Mouse (Mus musculus): Measurements from ENCODE around the gene Cracr2b. TPM values are rescaled to one million over a fixed set of nuclear protein-coding genes. Genes with fewer than 3 reads are reported as not detected.

The Cracr2b gene
- polyA plus RNA-seq, 1 experiment from 2014 or later = 17.5 TPM

GRCm38 (mm10) chr7:141493729-141494128, 32.8 kb downstream of the Cracr2b start:
- Histone ChIP-seq H3K27ac (ENCODE audit: poor library complexity, severe bottlenecking) (no peak overlapping the region), H3K4me3 (no peak overlapping the region), H3K9ac (no peak overlapping the region), H3K4me2 (no peak overlapping the region), H3K4me1 (replicated peaks) (peaks cover 14% of the 10 kb centered on the region), H3K36me3 (peaks cover 51% of the 10 kb centered on the region), H3K27me3 (replicated peaks) (no peaks in the 10 kb centered on the region), H3K9me3 (replicated peaks) (no peaks in the 10 kb centered on the region)
- no peak for ATAC-seq (ENCODE audit: insufficient number of reproducible peaks, low FRiP score)
- WGBS = 76% methylated on average over 1 of the region's 1 CpGs

GRCm38 (mm10) chr7:141495379-141495778, 34.5 kb downstream of the Cracr2b start:
- Histone ChIP-seq H3K36me3 (peaks cover 56% of the 10 kb centered on the region), H3K4me3 (no peak overlapping the region), H3K4me1 (replicated peaks) (peaks cover 21% of the 10 kb centered on the region), H3K4me2 (no peak overlapping the region), H3K9me3 (replicated peaks) (no peaks in the 10 kb centered on the region), H3K27ac (ENCODE audit: poor library complexity, severe bottlenecking) (no peak overlapping the region), H3K9ac (no peak overlapping the region), H3K27me3 (replicated peaks) (no peaks in the 10 kb centered on the region)
- 88% methylated on average over 2 of the region's 2 CpGs for WGBS
- ATAC-seq (ENCODE audit: insufficient number of reproducible peaks, low FRiP score) = no peak

- H3K9me3 ChIP-seq (replicated peaks) = no peaks in the 10 kb centered on the region
- 82% methylated on average over 4 of the region's 4 CpGs for WGBS
- no peak overlapping the region for H3K9ac ChIP-seq
- H3K4me2 ChIP-seq = no peak overlapping the region
- H3K4me1 ChIP-seq (replicated peaks) = peaks cover 21% of the 10 kb centered on the region
- no peak overlapping the region for H3K4me3 ChIP-seq
- H3K27ac ChIP-seq (ENCODE audit: poor library complexity, severe bottlenecking) = no peak overlapping the region
- no peak for ATAC-seq (ENCODE audit: insufficient number of reproducible peaks, low FRiP score)
- peaks cover 50% of the 10 kb centered on the region for H3K36me3 ChIP-seq
- no peaks in the 10 kb centered on the region for H3K27me3 ChIP-seq (replicated peaks)
These were observed 35.0 kb downstream of the Cracr2b start for GRCm38 (mm10) chr7:141495940-141496339.

- H3K9me3 ChIP-seq (replicated peaks) = no peaks in the 10 kb centered on the region
- H3K27ac ChIP-seq (ENCODE audit: poor library complexity, severe bottlenecking) = no peak overlapping the region
- no peak overlapping the region for H3K4me3 ChIP-seq
- ATAC-seq (ENCODE audit: insufficient number of reproducible peaks, low FRiP score) = no peak
- 83% methylated on average over 3 of the region's 3 CpGs for WGBS
- H3K4me2 ChIP-seq = no peak overlapping the region
- H3K27me3 ChIP-seq (replicated peaks) = no peaks in the 10 kb centered on the region
- H3K4me1 ChIP-seq (replicated peaks) = peaks cover 21% of the 10 kb centered on the region
- no peak overlapping the region for H3K9ac ChIP-seq
- peaks cover 41% of the 10 kb centered on the region for H3K36me3 ChIP-seq
These were observed 36.7 kb downstream of the Cracr2b start for GRCm38 (mm10) chr7:141497600-141497999.

GRCm38 (mm10) chr7:141501820-141502555, 41.1 kb downstream of the Cracr2b start:
- no peaks in the 10 kb centered on the region for H3K9me3 ChIP-seq (replicated peaks)
- H3K27me3 ChIP-seq (replicated peaks) = no peaks in the 10 kb centered on the region
- H3K36me3 ChIP-seq = peaks cover 24% of the 10 kb centered on the region; the same call in 1 of the 2 replicates
- ATAC-seq (ENCODE audit: insufficient number of reproducible peaks, low FRiP score) = no peak
- WGBS = 86% methylated on average over 7 of the region's 7 CpGs
- no peak overlapping the region for H3K4me2 ChIP-seq
- no peak overlapping the region for H3K9ac ChIP-seq
- H3K27ac ChIP-seq (ENCODE audit: poor library complexity, severe bottlenecking) = no peak overlapping the region
- peaks cover 30% of the 10 kb centered on the region for H3K4me1 ChIP-seq (replicated peaks)
- no peak overlapping the region for H3K4me3 ChIP-seq

- 91% methylated on average over 5 of the region's 5 CpGs for WGBS
- Histone ChIP-seq H3K9ac (no peak overlapping the region), H3K36me3 (peaks cover 24% of the 10 kb centered on the region; the same call in 1 of the 2 replicates), H3K4me1 (replicated peaks) (peaks cover 25% of the 10 kb centered on the region), H3K9me3 (replicated peaks) (no peaks in the 10 kb centered on the region), H3K4me2 (no peak overlapping the region), H3K27me3 (replicated peaks) (no peaks in the 10 kb centered on the region), H3K27ac (ENCODE audit: poor library complexity, severe bottlenecking) (no peak overlapping the region), H3K4me3 (no peak overlapping the region)
- no peak for ATAC-seq (ENCODE audit: insufficient number of reproducible peaks, low FRiP score)
These were observed 41.6 kb downstream of the Cracr2b start for GRCm38 (mm10) chr7:141502556-141502905.

- H3K9me3 ChIP-seq (replicated peaks) = no peaks in the 10 kb centered on the region
- H3K9ac ChIP-seq = peak overlapping the region; percentile 25; the same call in 1 of the 2 replicates
- no peak overlapping the region for H3K4me3 ChIP-seq
- ATAC-seq (ENCODE audit: insufficient number of reproducible peaks, low FRiP score) = peak; percentile 41; the same call in 1 of the 2 replicates
- peaks cover 26% of the 10 kb centered on the region; the same call in 1 of the 2 replicates for H3K36me3 ChIP-seq
- peaks cover 41% of the 10 kb centered on the region for H3K4me1 ChIP-seq (replicated peaks)
- 0 out of 2 replicates have a peak overlapping the region, but pooled peaks have one; percentile 19 for H3K4me2 ChIP-seq
- H3K27ac ChIP-seq (ENCODE audit: poor library complexity, severe bottlenecking) = 0 out of 2 replicates have a peak overlapping the region, but pooled peaks have one; percentile 11
- 73% methylated on average over 2 of the region's 2 CpGs for WGBS
- H3K27me3 ChIP-seq (replicated peaks) = no peaks in the 10 kb centered on the region
These were observed 45.4 kb downstream of the Cracr2b start for GRCm38 (mm10) chr7:141506278-141506677.

GRCm38 (mm10) chr7:141508160-141508559, 47.3 kb downstream of the Cracr2b start:
- Histone ChIP-seq H3K27me3 (replicated peaks) (no peaks in the 10 kb centered on the region), H3K4me3 (no peak overlapping the region), H3K9me3 (replicated peaks) (no peaks in the 10 kb centered on the region), H3K36me3 (peaks cover 27% of the 10 kb centered on the region; the same call in 1 of the 2 replicates), H3K27ac (ENCODE audit: poor library complexity, severe bottlenecking) (peak overlapping the region; percentile 63), H3K4me2 (no peak overlapping the region), H3K9ac (peak overlapping the region; percentile 45; the same call in 1 of the 2 replicates), H3K4me1 (replicated peaks) (peaks cover 41% of the 10 kb centered on the region)
- peak; percentile 62; the same call in 1 of the 2 replicates for ATAC-seq (ENCODE audit: insufficient number of reproducible peaks, low FRiP score)

GRCm38 (mm10) chr7:141510196-141510595, 49.3 kb downstream of the Cracr2b start:
- no peak overlapping the region for H3K9ac ChIP-seq
- H3K27me3 ChIP-seq (replicated peaks) = no peaks in the 10 kb centered on the region
- no peaks in the 10 kb centered on the region for H3K9me3 ChIP-seq (replicated peaks)
- ATAC-seq (ENCODE audit: insufficient number of reproducible peaks, low FRiP score) = no peak
- H3K4me3 ChIP-seq = no peak overlapping the region
- H3K36me3 ChIP-seq = peaks cover 37% of the 10 kb centered on the region; the same call in 1 of the 2 replicates
- no peak overlapping the region for H3K4me2 ChIP-seq
- 89% methylated on average over 5 of the region's 5 CpGs for WGBS
- peak overlapping the region; percentile 34; the same call in 1 of the 2 replicates for H3K27ac ChIP-seq (ENCODE audit: poor library complexity, severe bottlenecking)
- H3K4me1 ChIP-seq (replicated peaks) = peaks cover 41% of the 10 kb centered on the region

- Histone ChIP-seq H3K36me3 (peaks cover 42% of the 10 kb centered on the region; the same call in 1 of the 2 replicates), H3K9me3 (replicated peaks) (no peaks in the 10 kb centered on the region), H3K27ac (ENCODE audit: poor library complexity, severe bottlenecking) (peak overlapping the region; percentile 34; the same call in 1 of the 2 replicates), H3K4me2 (no peak overlapping the region), H3K9ac (no peak overlapping the region), H3K27me3 (replicated peaks) (no peaks in the 10 kb centered on the region), H3K4me3 (no peak overlapping the region), H3K4me1 (replicated peaks) (peaks cover 40% of the 10 kb centered on the region)
- ATAC-seq (ENCODE audit: insufficient number of reproducible peaks, low FRiP score) = no peak
- WGBS = 59% methylated on average over 8 of the region's 8 CpGs
These were observed 49.8 kb downstream of the Cracr2b start for GRCm38 (mm10) chr7:141510681-141511191.

Data from heart, embryonic 12.5 days (tissue).